Mouse (Mus musculus) heart, embryonic 16.5 days (tissue): ENCODE measurements at regions not wholly inside any gene's neighbourhood (a gene's known extent, or its start where the extent isn't known, plus 50 kb on each side); places are given as distances from the start of the nearest gene placed in this dataset.

Experiments used
- ATAC-seq: fragments of 200-750 bp; cut with Nextera tagmentation; replicated peaks from 2 replicates; pipeline ENCODE4 v1.8.0; 2017; ENCODE audit warnings: moderate number of reproducible peaks; ENCODE audit not compliant: insufficient read depth, low FRiP score; ENCODE audit errors: extremely low read depth
- H3K27ac ChIP-seq: fragments of 300-500 bp; sonication (generic); 2 replicates; pipeline ENCODE4 v1.5.1; 2014; ENCODE audit warnings: mild to moderate bottlenecking, low read length, control low read depth, moderate library complexity
- H3K27me3 ChIP-seq: fragments of 300-500 bp; sonication (generic); 2 replicates; pipeline ENCODE4 v1.6.1; 2014; ENCODE audit warnings: low read length, mixed read lengths; ENCODE audit not compliant: control insufficient read depth, insufficient read depth
- H3K36me3 ChIP-seq: fragments of 300-500 bp; sonication (generic); 2 replicates; pipeline ENCODE4 v1.6.1; 2014; ENCODE audit not compliant: control insufficient read depth, insufficient read depth
- H3K4me1 ChIP-seq: fragments of 300-500 bp; sonication (generic); 2 replicates; pipeline ENCODE4 v1.6.1; 2014; ENCODE audit warnings: low read length, mixed read lengths; ENCODE audit not compliant: control insufficient read depth, insufficient read depth
- H3K4me2 ChIP-seq: fragments of 300-500 bp; sonication (generic); 2 replicates; pipeline ENCODE4 v1.6.1; 2014; ENCODE audit warnings: low read depth, mild to moderate bottlenecking, control low read depth, low read length
- H3K4me3 ChIP-seq: fragments of 300-500 bp; sonication (generic); 2 replicates; pipeline ENCODE4 v1.5.1; 2014; ENCODE audit warnings: mild to moderate bottlenecking, control low read depth, low read length
- H3K9ac ChIP-seq: fragments of 300-500 bp; sonication (generic); 2 replicates; pipeline ENCODE4 v1.6.1; 2014; ENCODE audit warnings: low read length, control low read depth
- H3K9me3 ChIP-seq: fragments of 300-500 bp; sonication (generic); replicated peaks from 2 replicates; pipeline ENCODE4 v1.6.1; 2016; ENCODE audit warnings: low read length; ENCODE audit not compliant: control insufficient read depth
- whole genome bisulfite sequencing: fragments of 180-500 bp; shearing (Covaris S2); extraction: QIAGEN DNeasy Blood & Tissue Kit; methylation state at CpG from one replicate; pipeline ENCODE4 v1.1.7; 2014; 5-methylcytosine and 5-hydroxymethylcytosine counted together

DNA sequence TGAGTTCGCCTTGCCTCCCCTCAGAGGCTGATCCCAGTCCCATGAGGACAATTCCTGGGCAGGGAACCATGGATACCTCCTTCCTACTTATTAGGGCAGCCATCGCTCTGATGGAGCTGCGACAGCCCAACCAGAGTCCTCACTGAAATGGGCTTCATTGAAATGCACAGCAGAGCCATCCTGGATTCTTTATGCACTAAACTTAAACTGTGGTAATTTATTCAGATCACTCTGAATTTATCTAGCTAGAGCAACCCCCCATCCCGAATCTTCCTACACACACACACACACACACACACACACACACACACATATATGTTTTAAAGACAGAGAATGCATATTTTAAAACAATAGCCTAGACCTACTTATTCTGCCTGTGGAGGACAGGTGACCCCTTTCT lies 258.9 kb upstream of the Zfp507 start:
- Histone ChIP-seq H3K4me3 (no peak overlapping the region), H3K9ac (no peak overlapping the region), H3K27me3 (no peaks in the 10 kb centered on the region), H3K9me3 (no peaks in the 10 kb centered on the region), H3K36me3 (no peaks in the 10 kb centered on the region), H3K4me2 (no peak overlapping the region), H3K4me1 (no peaks in the 10 kb centered on the region), H3K27ac (no peak overlapping the region)
- 91% methylated on average over 4 of the region's 4 CpGs for WGBS
- no peak for ATAC-seq

- Histone ChIP-seq H3K4me1 (no peaks in the 10 kb centered on the region), H3K27ac (no peak overlapping the region), H3K36me3 (no peaks in the 10 kb centered on the region), H3K9me3 (no peaks in the 10 kb centered on the region), H3K4me3 (no peak overlapping the region), H3K9ac (no peak overlapping the region), H3K4me2 (no peak overlapping the region), H3K27me3 (no peaks in the 10 kb centered on the region)
- ATAC-seq = no peak
- 58% methylated on average over 4 of the region's 4 CpGs for WGBS
Measured at GRCm38 (mm10) chr7:36060426-36060825, 257.6 kb upstream of the Zfp507 start.

GRCm38 (mm10) chr7:36046053-36046452 lies 243.2 kb upstream of the Zfp507 start:
- Histone ChIP-seq H3K9ac (no peak overlapping the region), H3K4me1 (no peaks in the 10 kb centered on the region), H3K9me3 (no peaks in the 10 kb centered on the region), H3K27me3 (no peaks in the 10 kb centered on the region), H3K36me3 (no peaks in the 10 kb centered on the region), H3K4me3 (no peak overlapping the region), H3K4me2 (no peak overlapping the region), H3K27ac (no peak overlapping the region)
- 68% methylated on average over 8 of the region's 8 CpGs for WGBS
- ATAC-seq = no peak

GRCm38 (mm10) chr7:36031881-36032280 lies 229.1 kb upstream of the Zfp507 start:
- Histone ChIP-seq H3K27ac (no peak overlapping the region), H3K4me2 (no peak overlapping the region), H3K4me1 (no peaks in the 10 kb centered on the region), H3K36me3 (no peaks in the 10 kb centered on the region), H3K9me3 (no peaks in the 10 kb centered on the region), H3K4me3 (no peak overlapping the region), H3K9ac (no peak overlapping the region), H3K27me3 (no peaks in the 10 kb centered on the region)
- no peak for ATAC-seq
- WGBS = 88% methylated on average over 3 of the region's 3 CpGs

- H3K4me1 ChIP-seq = no peaks in the 10 kb centered on the region
- no peak overlapping the region for H3K27ac ChIP-seq
- H3K4me3 ChIP-seq = no peak overlapping the region
- H3K4me2 ChIP-seq = no peak overlapping the region
- 70% methylated on average over 10 of the region's 10 CpGs for WGBS
- ATAC-seq = no peak
- H3K27me3 ChIP-seq = no peaks in the 10 kb centered on the region
- no peaks in the 10 kb centered on the region for H3K36me3 ChIP-seq
- no peak overlapping the region for H3K9ac ChIP-seq
- no peaks in the 10 kb centered on the region for H3K9me3 ChIP-seq
Measured at GRCm38 (mm10) chr7:36023015-36023414, 220.2 kb upstream of the Zfp507 start.

DNA sequence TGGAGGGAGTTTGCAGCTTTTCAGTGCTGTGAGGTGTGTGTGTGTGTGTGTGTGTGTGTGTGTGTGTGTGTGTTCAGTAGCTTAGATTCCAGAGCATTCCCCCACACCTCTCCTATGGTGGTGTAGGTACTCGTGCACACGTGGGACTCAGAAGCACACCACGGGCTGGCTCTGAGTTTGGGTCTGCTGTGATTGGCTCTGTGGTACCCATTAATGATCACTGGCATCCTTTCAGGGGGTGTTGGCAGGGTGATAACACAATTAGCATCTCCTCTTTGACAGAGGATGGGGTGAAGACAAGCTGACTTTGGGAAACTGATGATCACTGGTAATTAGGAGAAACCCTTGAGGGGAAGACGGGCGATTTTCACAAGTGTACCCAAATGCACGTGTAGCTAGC lies 219.7 kb upstream of the Zfp507 start:
- Histone ChIP-seq H3K27ac (no peak overlapping the region), H3K4me3 (no peak overlapping the region), H3K36me3 (no peaks in the 10 kb centered on the region), H3K4me2 (no peak overlapping the region), H3K9me3 (no peaks in the 10 kb centered on the region), H3K4me1 (no peaks in the 10 kb centered on the region), H3K27me3 (no peaks in the 10 kb centered on the region), H3K9ac (no peak overlapping the region)
- no peak for ATAC-seq
- WGBS = 77% methylated on average over 6 of the region's 6 CpGs

DNA sequence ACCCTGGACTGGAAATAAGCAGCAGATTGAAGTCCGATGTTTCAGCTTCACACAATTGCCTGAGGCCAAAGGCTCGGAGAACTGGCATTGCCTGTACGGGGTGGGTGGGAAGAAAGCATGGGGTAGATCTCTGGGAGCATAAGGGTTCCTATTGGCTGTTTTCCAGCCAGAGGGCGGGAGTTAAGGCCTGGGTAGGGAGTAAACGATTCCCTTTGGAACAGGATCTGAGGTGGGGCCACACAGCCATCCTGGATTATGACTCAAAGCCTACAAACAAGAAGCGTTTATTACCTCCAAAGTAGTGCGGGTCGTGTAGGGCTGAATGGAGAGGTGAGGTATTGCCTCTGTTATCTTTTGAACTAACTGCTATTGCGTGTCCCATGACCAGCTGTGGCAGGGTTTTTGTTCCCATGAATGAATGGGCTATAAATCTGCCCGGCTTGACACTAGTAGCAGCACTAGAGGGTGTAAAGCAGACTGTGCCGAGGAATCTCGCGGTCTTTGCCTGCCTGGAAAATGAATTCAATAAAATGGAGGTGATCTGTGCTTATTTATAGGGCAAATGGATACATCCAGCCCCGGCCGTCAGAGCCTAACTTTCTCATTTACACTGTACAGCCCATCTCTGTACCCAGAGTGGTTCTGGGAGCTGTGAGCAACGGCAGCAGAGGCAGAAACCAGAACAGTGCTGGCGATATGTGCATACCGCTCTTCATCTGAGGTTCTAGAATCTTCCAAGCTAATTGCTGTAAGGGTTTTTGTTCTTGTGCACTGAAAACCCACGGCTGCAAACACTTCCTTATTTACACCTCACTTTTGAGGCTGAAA lies 214.3 kb upstream of the Zfp507 start:
- H3K4me3 ChIP-seq = no peak overlapping the region
- H3K4me2 ChIP-seq = no peak overlapping the region
- no peaks in the 10 kb centered on the region for H3K36me3 ChIP-seq
- no peak overlapping the region for H3K9ac ChIP-seq
- ATAC-seq = no peak
- 72% methylated on average over 19 of the region's 19 CpGs for WGBS
- no peak overlapping the region for H3K27ac ChIP-seq
- no peaks in the 10 kb centered on the region for H3K4me1 ChIP-seq
- H3K27me3 ChIP-seq = no peaks in the 10 kb centered on the region
- no peaks in the 10 kb centered on the region for H3K9me3 ChIP-seq

DNA sequence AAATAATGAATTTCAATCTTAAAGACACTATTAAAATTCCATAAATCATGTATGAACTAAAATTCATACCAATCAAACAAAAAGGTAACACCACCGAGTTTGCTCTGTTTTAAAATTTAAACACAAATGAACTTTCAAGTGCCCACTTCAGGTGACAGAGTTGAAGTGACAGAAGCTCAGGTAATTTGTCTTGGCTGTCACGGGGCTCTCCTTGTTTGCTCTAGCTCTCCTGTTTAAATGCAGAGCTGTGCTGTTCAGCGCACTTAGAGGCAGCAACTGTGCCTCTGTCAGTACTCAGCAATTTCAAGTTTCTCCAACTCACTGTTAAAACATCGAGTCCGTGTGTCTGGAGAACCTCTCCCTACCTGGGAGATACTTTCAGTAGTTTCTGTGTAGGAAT lies 193.8 kb upstream of the Zfp507 start:
- no peak overlapping the region for H3K9ac ChIP-seq
- no peaks in the 10 kb centered on the region for H3K27me3 ChIP-seq
- H3K36me3 ChIP-seq = no peaks in the 10 kb centered on the region
- H3K9me3 ChIP-seq = no peaks in the 10 kb centered on the region
- H3K4me1 ChIP-seq = no peaks in the 10 kb centered on the region
- no peak for ATAC-seq
- 64% methylated on average over 5 of the region's 5 CpGs for WGBS
- no peak overlapping the region for H3K4me2 ChIP-seq
- no peak overlapping the region for H3K4me3 ChIP-seq
- no peak overlapping the region for H3K27ac ChIP-seq

- H3K9ac ChIP-seq = no peak overlapping the region
- H3K4me3 ChIP-seq = no peak overlapping the region
- no peak for ATAC-seq
- no peak overlapping the region for H3K4me2 ChIP-seq
- no peak overlapping the region for H3K27ac ChIP-seq
- H3K4me1 ChIP-seq = no peaks in the 10 kb centered on the region
- H3K9me3 ChIP-seq = no peaks in the 10 kb centered on the region
- 65% methylated on average over 8 of the region's 8 CpGs for WGBS
- no peaks in the 10 kb centered on the region for H3K27me3 ChIP-seq
- no peaks in the 10 kb centered on the region for H3K36me3 ChIP-seq
Measured at GRCm38 (mm10) chr7:35992511-35992910, 189.7 kb upstream of the Zfp507 start.
